Mouse (Mus musculus): Measurements from ENCODE around the gene Irf3. TPM values are rescaled to one million over a fixed set of nuclear protein-coding genes. Genes with fewer than 3 reads are reported as not detected.

The Irf3 gene
- polyA plus RNA-seq, 2 experiments: 92.7 to 168 TPM

DNA sequence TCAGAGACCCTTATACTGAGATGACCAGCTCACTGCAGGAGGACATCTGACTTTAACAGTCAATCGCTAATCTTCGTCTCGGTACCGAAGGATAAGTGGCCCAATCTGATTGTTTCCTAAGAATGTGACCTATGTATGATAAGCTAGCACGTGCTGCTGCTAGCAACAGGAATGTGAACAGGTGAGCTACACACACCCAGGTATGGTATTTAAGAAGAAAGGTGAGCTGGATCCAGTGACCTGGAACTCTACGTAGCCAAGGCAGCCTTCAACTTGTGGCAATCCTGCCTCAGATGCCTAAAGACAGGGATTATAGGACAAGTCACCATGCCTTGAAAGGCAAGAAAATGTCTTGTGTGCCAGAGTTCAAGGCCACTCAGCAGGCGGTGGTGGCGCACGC lies 41.0 kb downstream of the Irf3 start:
- H3K4me1 ChIP-seq (ENCODE audit: control insufficient read depth, insufficient read depth, low read length): no peaks in the 10 kb centered on the region
- H3K4me3 ChIP-seq (replicated peaks; ENCODE audit: low read length): no peak overlapping the region
- DNase-seq (ENCODE audit: low spot score): no peak
- H3K27ac ChIP-seq (replicated peaks; ENCODE audit: low read depth, low read length): no peak overlapping the region
- H3K36me3 ChIP-seq (ENCODE audit: control insufficient read depth, insufficient read depth, low read length): peaks cover 99% of the 10 kb centered on the region
- no peak overlapping the region for H3K4me2 ChIP-seq (replicated peaks; ENCODE audit: low read depth, low read length, severe bottlenecking)
- no peaks in the 10 kb centered on the region for H3K9me3 ChIP-seq (ENCODE audit: control insufficient read depth, low read length)
- H3K9ac ChIP-seq (ENCODE audit: low read depth, low read length, severe bottlenecking): no peak overlapping the region
- ATAC-seq (ENCODE audit: low FRiP score, low read depth): no peak
- TF ChIP-seq POLR2A (IDR thresholded peaks at IDR 0.05; ENCODE audit: borderline replicate concordance, extremely low read depth, insufficient read depth, insufficient read length): no peak
- WGBS: 92% methylated on average over 9 of the region's 9 CpGs
- no peaks in the 10 kb centered on the region for H3K27me3 ChIP-seq (ENCODE audit: control insufficient read depth, insufficient read depth, low read length)

DNA sequence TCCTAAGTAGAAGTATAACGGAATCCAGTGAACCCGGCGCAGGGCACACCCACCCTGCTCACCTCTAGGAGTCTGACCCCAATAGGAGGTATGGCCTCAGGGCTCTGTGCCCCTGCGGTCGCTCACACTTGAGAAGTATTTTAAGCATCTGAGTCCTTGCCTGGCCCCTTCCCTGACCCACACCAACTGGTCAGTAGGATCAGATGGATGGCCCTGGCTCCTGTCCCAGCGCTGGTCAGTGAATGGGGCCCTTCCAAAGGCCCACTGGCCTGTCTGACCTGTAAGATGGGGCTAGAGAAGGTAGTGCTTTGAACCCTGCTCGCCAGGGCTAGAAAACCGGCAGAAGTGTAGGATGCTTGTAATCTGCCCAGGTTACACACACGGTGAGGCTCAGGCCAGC lies 43.4 kb downstream of the Irf3 start:
- peaks cover 99% of the 10 kb centered on the region for H3K36me3 ChIP-seq (ENCODE audit: control insufficient read depth, insufficient read depth, low read length)
- no peak overlapping the region for H3K4me2 ChIP-seq (replicated peaks; ENCODE audit: low read depth, low read length, severe bottlenecking)
- H3K27me3 ChIP-seq (ENCODE audit: control insufficient read depth, insufficient read depth, low read length): no peaks in the 10 kb centered on the region
- no peak overlapping the region for H3K27ac ChIP-seq (replicated peaks; ENCODE audit: low read depth, low read length)
- H3K4me1 ChIP-seq (ENCODE audit: control insufficient read depth, insufficient read depth, low read length): no peaks in the 10 kb centered on the region
- no peak overlapping the region for H3K4me3 ChIP-seq (replicated peaks; ENCODE audit: low read length)
- H3K9ac ChIP-seq (ENCODE audit: low read depth, low read length, severe bottlenecking): no peak overlapping the region
- 92% methylated on average over 9 of the region's 9 CpGs for WGBS
- no peak for ATAC-seq (ENCODE audit: low FRiP score, low read depth)
- no peaks in the 10 kb centered on the region for H3K9me3 ChIP-seq (ENCODE audit: control insufficient read depth, low read length)
- DNase-seq (ENCODE audit: low spot score): no peak
- TF ChIP-seq POLR2A (IDR thresholded peaks at IDR 0.05; ENCODE audit: borderline replicate concordance, extremely low read depth, insufficient read depth, insufficient read length): no peak

DNA sequence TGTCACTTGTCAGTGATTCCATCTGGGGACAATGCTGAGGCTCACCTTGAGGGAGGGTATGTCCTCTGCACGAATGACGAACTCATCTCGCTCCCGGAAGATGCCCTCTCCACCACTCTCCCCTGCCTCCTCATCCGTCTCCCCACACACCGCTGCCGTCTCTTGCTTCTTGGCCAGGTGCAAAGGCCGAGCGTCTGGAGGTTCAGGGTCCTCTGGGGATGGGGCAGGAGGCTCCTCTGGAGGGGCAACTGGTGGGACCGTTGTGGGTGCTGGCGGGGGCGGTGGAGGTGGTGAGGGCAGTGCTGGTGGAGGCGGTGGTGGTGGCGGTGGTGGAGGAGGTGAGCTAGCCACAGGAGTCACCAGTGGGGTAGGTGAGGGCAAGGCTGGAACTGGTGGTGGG lies 45.9 kb downstream of the Irf3 start:
- H3K4me1 ChIP-seq (ENCODE audit: control insufficient read depth, insufficient read depth, low read length): no peaks in the 10 kb centered on the region
- no peak for DNase-seq (ENCODE audit: low spot score)
- no peak overlapping the region for H3K4me2 ChIP-seq (replicated peaks; ENCODE audit: low read depth, low read length, severe bottlenecking)
- H3K27ac ChIP-seq (replicated peaks; ENCODE audit: low read depth, low read length): no peak overlapping the region
- no peaks in the 10 kb centered on the region for H3K9me3 ChIP-seq (ENCODE audit: control insufficient read depth, low read length)
- no peaks in the 10 kb centered on the region for H3K27me3 ChIP-seq (ENCODE audit: control insufficient read depth, insufficient read depth, low read length)
- no peak for TF ChIP-seq POLR2A (IDR thresholded peaks at IDR 0.05; ENCODE audit: borderline replicate concordance, extremely low read depth, insufficient read depth, insufficient read length)
- ATAC-seq (ENCODE audit: low FRiP score, low read depth): no peak
- H3K36me3 ChIP-seq (ENCODE audit: control insufficient read depth, insufficient read depth, low read length): peaks cover 99% of the 10 kb centered on the region
- H3K9ac ChIP-seq (ENCODE audit: low read depth, low read length, severe bottlenecking): no peak overlapping the region
- H3K4me3 ChIP-seq (replicated peaks; ENCODE audit: low read length): no peak overlapping the region
- 97% methylated on average over 14 of the region's 14 CpGs for WGBS

DNA sequence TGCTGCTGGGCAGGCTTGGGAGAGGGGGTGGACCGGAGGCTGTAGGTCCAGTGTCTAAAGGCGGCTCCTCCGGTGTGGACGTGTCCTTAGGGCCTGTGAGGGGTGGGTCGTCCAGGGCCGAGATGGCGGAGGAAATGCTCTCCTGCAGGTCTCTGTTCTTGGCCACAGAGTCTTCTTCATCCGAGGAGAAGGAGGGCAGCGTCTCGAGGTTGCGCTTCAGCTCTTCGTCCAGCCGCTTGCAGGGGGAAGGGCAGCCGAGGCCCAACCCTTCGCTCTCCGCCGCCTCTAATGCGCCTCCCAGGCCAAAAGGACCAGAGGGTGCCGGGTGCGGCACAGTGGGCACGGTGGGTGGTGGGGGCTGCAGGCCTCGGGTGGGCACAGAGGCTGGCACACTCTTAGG lies 48.3 kb downstream of the Irf3 start:
- H3K4me3 ChIP-seq (replicated peaks; ENCODE audit: low read length): no peak overlapping the region
- no peaks in the 10 kb centered on the region for H3K27me3 ChIP-seq (ENCODE audit: control insufficient read depth, insufficient read depth, low read length)
- H3K4me1 ChIP-seq (ENCODE audit: control insufficient read depth, insufficient read depth, low read length): 0 out of 2 replicates have a peak, but pooled peaks cover 3% of the 10 kb centered on the region
- TF ChIP-seq POLR2A (IDR thresholded peaks at IDR 0.05; ENCODE audit: borderline replicate concordance, extremely low read depth, insufficient read depth, insufficient read length): no peak
- no peak overlapping the region for H3K4me2 ChIP-seq (replicated peaks; ENCODE audit: low read depth, low read length, severe bottlenecking)
- WGBS: 93% methylated on average over 22 of the region's 22 CpGs
- no peaks in the 10 kb centered on the region for H3K9me3 ChIP-seq (ENCODE audit: control insufficient read depth, low read length)
- H3K27ac ChIP-seq (replicated peaks; ENCODE audit: low read depth, low read length): no peak overlapping the region
- peaks cover 100% of the 10 kb centered on the region for H3K36me3 ChIP-seq (ENCODE audit: control insufficient read depth, insufficient read depth, low read length)
- H3K9ac ChIP-seq (ENCODE audit: low read depth, low read length, severe bottlenecking): no peak overlapping the region
- no peak for DNase-seq (ENCODE audit: low spot score)
- ATAC-seq (ENCODE audit: low FRiP score, low read depth): no peak

DNA sequence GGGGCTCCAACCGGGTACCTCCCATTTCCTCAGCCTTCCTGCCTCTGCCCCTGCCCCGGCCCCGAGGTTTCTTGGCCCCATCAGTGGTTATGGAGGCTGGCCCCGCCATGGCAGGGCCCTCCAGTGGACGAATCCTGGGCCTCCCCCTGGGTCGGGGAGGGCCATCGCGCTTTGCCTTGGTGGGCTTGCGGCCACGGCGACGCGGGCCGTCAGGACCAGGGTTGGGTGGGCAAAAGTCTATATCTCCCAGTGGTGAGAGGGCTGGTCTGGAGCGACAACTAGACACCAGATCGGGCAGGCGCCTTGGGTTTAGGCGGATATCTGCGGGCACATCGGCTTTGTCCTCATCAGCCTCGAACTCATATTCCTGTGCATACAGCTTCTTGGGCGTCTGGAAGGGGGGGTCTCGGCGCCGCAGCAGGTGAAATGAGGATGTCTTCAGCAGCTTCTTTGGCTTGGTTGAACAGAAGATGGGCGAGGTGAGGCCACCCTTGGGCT lies 49.5 kb downstream of the Irf3 start:
- Histone ChIP-seq H3K36me3 (ENCODE audit: control insufficient read depth, insufficient read depth, low read length) (peaks cover 89% of the 10 kb centered on the region), H3K4me2 (replicated peaks; ENCODE audit: low read depth, low read length, severe bottlenecking) (no peak overlapping the region), H3K9me3 (ENCODE audit: control insufficient read depth, low read length) (no peaks in the 10 kb centered on the region), H3K27ac (replicated peaks; ENCODE audit: low read depth, low read length) (no peak overlapping the region), H3K4me3 (replicated peaks; ENCODE audit: low read length) (no peak overlapping the region), H3K27me3 (ENCODE audit: control insufficient read depth, insufficient read depth, low read length) (no peaks in the 10 kb centered on the region), H3K4me1 (ENCODE audit: control insufficient read depth, insufficient read depth, low read length) (peaks cover 7% of the 10 kb centered on the region; the same call in 1 of the 2 replicates), H3K9ac (ENCODE audit: low read depth, low read length, severe bottlenecking) (no peak overlapping the region)
- DNase-seq (ENCODE audit: low spot score): no peak
- ATAC-seq (ENCODE audit: low FRiP score, low read depth): no peak
- no peak for TF ChIP-seq POLR2A (IDR thresholded peaks at IDR 0.05; ENCODE audit: borderline replicate concordance, extremely low read depth, insufficient read depth, insufficient read length)
- 95% methylated on average over 18 of the region's 26 CpGs for WGBS

DNA sequence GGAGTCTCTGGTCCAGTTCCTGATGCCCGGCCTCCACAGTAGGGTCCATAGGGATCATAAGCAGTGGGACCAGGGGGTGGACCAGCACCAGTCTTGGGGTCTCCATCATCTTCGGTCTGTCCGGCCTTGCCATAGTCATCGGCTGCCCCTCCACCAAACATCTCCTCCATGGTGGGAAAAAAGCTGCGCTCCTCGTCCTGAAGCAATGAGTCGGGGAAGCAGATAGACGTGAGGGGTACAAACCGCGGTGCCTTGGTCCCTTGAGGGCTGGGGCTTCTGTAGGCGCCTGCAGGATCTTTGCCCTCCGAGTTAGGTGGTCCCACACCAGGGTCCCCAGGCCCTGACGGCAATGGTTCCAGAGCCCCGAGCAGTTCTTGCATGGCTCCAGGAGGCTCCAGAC lies 50.0 kb downstream of the Irf3 start:
- no peak for TF ChIP-seq POLR2A (IDR thresholded peaks at IDR 0.05; ENCODE audit: borderline replicate concordance, extremely low read depth, insufficient read depth, insufficient read length)
- WGBS: 96% methylated on average over 14 of the region's 14 CpGs

More for the DNA sequence above, 50.0 kb downstream of the Irf3 start:
- H3K4me2 ChIP-seq (replicated peaks; ENCODE audit: low read depth, low read length, severe bottlenecking): no peak overlapping the region
- no peaks in the 10 kb centered on the region for H3K9me3 ChIP-seq (ENCODE audit: control insufficient read depth, low read length)
- H3K9ac ChIP-seq (ENCODE audit: low read depth, low read length, severe bottlenecking): no peak overlapping the region
- peaks cover 83% of the 10 kb centered on the region for H3K36me3 ChIP-seq (ENCODE audit: control insufficient read depth, insufficient read depth, low read length)
- H3K27ac ChIP-seq (replicated peaks; ENCODE audit: low read depth, low read length): no peak overlapping the region
- no peak for DNase-seq (ENCODE audit: low spot score)
- no peaks in the 10 kb centered on the region for H3K27me3 ChIP-seq (ENCODE audit: control insufficient read depth, insufficient read depth, low read length)
- H3K4me1 ChIP-seq (ENCODE audit: control insufficient read depth, insufficient read depth, low read length): peaks cover 7% of the 10 kb centered on the region; the same call in 1 of the 2 replicates
- ATAC-seq (ENCODE audit: low FRiP score, low read depth): no peak
- H3K4me3 ChIP-seq (replicated peaks; ENCODE audit: low read length): no peak overlapping the region

All from limb, embryonic 14.5 days (tissue).